Mouse (Mus musculus) kidney, postnatal 0 days (tissue): ENCODE data around the gene 3110040M04Rik. TPM values are rescaled to one million over a fixed set of nuclear protein-coding genes. Genes with fewer than 3 reads are reported as not detected.
A peak's percentile ranks its signal among the peaks of the same experiment; 100 is the strongest.
"Not testable (repeated sequence)": the region's sequence is repeated elsewhere in the genome, so short reads cannot be mapped to it uniquely, and the experiment has no call there.

Experiments used
- ATAC-seq: fragments of 200-750 bp; cut with Nextera tagmentation; replicated peaks from 2 replicates; pipeline ENCODE4 v1.8.0; 2017; ENCODE audit warnings: low read depth, moderate number of reproducible peaks, moderate TSS enrichment, moderate library complexity; ENCODE audit not compliant: low FRiP score
- DNase-seq: peaks from one replicate; pipeline ENCODE4 v3.0.0-alpha.2; 2016; ENCODE audit warnings: low spot score
- H3K27ac ChIP-seq: fragments of 300-500 bp; sonication (generic); 2 replicates; pipeline ENCODE4 v1.5.1; 2014; ENCODE audit warnings: mild to moderate bottlenecking
- H3K27me3 ChIP-seq: fragments of 300-500 bp; sonication (generic); 2 replicates; pipeline ENCODE4 v1.6.1; 2014; ENCODE audit warnings: low read length, mixed read lengths; ENCODE audit not compliant: insufficient read depth
- H3K36me3 ChIP-seq: fragments of 300-500 bp; sonication (generic); 2 replicates; pipeline ENCODE4 v1.6.1; 2014; ENCODE audit warnings: low read length, mixed read lengths; ENCODE audit not compliant: insufficient read depth
- H3K4me1 ChIP-seq: fragments of 300-500 bp; sonication (generic); replicated peaks from 2 replicates; pipeline ENCODE4 v1.6.1; 2014; ENCODE audit warnings: antibody characterized with exemption, low read length, mixed read lengths; ENCODE audit not compliant: insufficient read depth
- H3K4me2 ChIP-seq: fragments of 300-500 bp; sonication (generic); 2 replicates; pipeline ENCODE4 v1.6.1; 2014; ENCODE audit warnings: mild to moderate bottlenecking, low read length, moderate library complexity, mixed read lengths
- H3K4me3 ChIP-seq: fragments of 300-500 bp; sonication (generic); replicated peaks from 2 replicates; pipeline ENCODE4 v1.5.1; 2014; ENCODE audit warnings: low read depth, low read length
- H3K9ac ChIP-seq: fragments of 300-500 bp; sonication (generic); 2 replicates; pipeline ENCODE4 v1.6.1; 2014; ENCODE audit warnings: low read depth, low read length
- H3K9me3 ChIP-seq: fragments of 300-500 bp; sonication (generic); replicated peaks from 2 replicates; pipeline ENCODE4 v1.6.1; 2016; ENCODE audit warnings: low read length, inconsistent platforms, mixed read lengths
- WGBS: fragments of 180-500 bp; shearing (Covaris S2); extraction: QIAGEN DNeasy Blood & Tissue Kit; methylation state at CpG from one replicate; pipeline ENCODE4 v1.1.7; 2014; 5-methylcytosine and 5-hydroxymethylcytosine counted together
- polyA plus RNA-seq: library from polyadenylated mRNA; unstranded; fragments of >200 nt; fragmentation: Nextera tagmentation; extraction: Ambion mirVana; gene quantifications from 2 replicates; pipeline ENCODE4 v1.2.1, GENCODE M21; 2015

The 3110040M04Rik gene
- polyA plus RNA-seq, 1 experiment from 2014 or later = 0.92 TPM

DNA sequence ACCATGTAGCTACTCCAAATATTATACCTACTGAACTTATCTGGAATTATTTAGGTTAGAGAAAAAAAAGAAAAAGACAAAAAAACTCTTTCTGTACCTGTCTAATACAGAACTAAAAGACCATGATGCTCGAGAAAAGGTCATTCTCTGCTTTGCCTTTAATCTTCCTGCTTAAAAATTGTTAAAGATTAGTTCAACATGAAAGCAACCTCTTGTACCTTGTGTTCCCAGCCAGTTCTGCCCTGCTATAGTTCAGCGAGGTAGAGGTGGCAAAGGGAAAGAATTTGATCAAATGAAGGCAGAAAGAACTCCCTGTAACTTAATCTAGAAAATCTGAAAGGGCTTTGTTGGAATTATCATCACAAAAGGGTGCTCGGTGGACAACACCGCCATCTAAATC is 7.9 kb upstream of the 3110040M04Rik start:
- peak; percentile 54 for ATAC-seq
- not testable (repeated sequence) for H3K27ac ChIP-seq, DNase-seq, H3K4me3 ChIP-seq, H3K9me3 ChIP-seq, H3K27me3 ChIP-seq, H3K36me3 ChIP-seq, H3K4me1 ChIP-seq, H3K4me2 ChIP-seq, H3K9ac ChIP-seq
- WGBS = 65% methylated on average over 4 of the region's 4 CpGs

DNA sequence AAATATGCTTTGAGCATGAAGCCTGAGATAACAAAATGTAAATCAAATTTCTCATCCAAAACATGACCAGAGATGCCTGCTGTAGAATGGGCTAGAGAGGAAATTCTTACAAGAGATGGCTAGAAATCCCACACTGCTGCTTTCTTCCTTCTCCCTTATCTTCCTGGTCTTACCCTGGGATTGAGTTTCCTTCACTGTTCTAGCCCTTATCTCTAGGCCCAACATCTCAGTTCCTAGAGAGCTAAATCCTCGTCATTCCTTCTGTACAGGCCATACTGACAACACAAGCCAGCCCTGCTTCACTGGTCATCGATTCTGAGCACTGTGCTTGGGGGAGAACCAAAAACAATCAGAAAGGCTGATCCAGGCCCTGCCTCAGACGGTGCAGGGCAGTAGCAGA is 7.2 kb upstream of the 3110040M04Rik start:
- H3K4me3 ChIP-seq, H3K9me3 ChIP-seq, H3K4me2 ChIP-seq, ATAC-seq, DNase-seq, H3K27ac ChIP-seq, H3K9ac ChIP-seq, H3K4me1 ChIP-seq, H3K27me3 ChIP-seq, H3K36me3 ChIP-seq: not testable (repeated sequence)
- 65% methylated on average over 3 of the region's 3 CpGs for WGBS

GRCm38 (mm10) chr1:151198120-151198519 is 5.8 kb upstream of the 3110040M04Rik start, which contains the start of gene Gm47995:
Gene Gm47995, plus strand, starts transcription at chr1:151198448.
- not testable (repeated sequence) for H3K36me3 ChIP-seq, ATAC-seq, H3K9me3 ChIP-seq, H3K27me3 ChIP-seq, H3K4me2 ChIP-seq, H3K4me1 ChIP-seq, H3K9ac ChIP-seq, H3K27ac ChIP-seq, DNase-seq, H3K4me3 ChIP-seq
- 90% methylated on average over 2 of the region's 4 CpGs for WGBS

DNA sequence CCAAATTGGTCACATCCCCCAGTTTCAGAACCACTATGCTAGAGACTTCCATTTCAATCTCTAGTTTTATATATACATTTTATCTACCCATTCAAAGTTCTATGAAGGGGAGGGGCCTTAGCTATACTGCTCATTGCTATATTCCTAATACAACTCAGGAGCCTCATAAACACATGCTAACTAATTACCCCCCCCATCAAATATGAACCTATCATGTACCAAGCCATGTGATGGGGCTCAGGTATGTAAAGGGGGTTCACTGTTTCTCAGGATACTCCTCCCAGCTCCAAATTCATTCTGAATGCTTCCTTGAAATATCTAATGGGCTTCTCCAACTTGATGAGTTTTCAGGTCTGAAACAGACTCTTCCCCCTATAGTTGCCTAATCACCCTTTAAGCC is 3.3 kb upstream of the 3110040M04Rik start:
- not testable (repeated sequence) for H3K4me3 ChIP-seq, DNase-seq, H3K27ac ChIP-seq, ATAC-seq, H3K9ac ChIP-seq, H3K9me3 ChIP-seq, H3K4me1 ChIP-seq, H3K4me2 ChIP-seq, H3K27me3 ChIP-seq, H3K36me3 ChIP-seq

DNA sequence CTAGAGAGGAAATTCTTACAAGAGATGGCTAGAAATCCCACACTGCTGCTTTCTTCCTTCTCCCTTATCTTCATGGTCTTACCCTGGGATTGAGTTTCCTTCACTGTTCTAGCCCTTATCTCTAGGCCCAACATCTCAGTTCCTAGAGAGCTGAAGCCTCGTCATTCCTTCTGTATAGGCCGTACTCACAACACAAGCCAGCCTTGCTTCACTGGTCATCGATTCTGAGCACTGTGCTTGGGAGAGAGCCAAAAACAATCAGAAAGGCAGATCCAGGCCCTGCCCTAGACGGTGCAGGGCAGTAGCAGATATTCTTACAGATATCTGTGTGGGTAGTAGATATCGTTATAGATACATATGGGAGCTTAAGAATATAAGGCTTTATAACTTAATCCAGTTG is 1.1 kb upstream of the 3110040M04Rik start:
- H3K4me2 ChIP-seq, H3K4me3 ChIP-seq, H3K4me1 ChIP-seq, H3K9me3 ChIP-seq, DNase-seq, H3K36me3 ChIP-seq, H3K9ac ChIP-seq, H3K27ac ChIP-seq, H3K27me3 ChIP-seq: not testable (repeated sequence)
- ATAC-seq = peak; percentile 49; the same call in 1 of the 2 replicates
- 36% methylated on average over 3 of the region's 5 CpGs for WGBS

DNA sequence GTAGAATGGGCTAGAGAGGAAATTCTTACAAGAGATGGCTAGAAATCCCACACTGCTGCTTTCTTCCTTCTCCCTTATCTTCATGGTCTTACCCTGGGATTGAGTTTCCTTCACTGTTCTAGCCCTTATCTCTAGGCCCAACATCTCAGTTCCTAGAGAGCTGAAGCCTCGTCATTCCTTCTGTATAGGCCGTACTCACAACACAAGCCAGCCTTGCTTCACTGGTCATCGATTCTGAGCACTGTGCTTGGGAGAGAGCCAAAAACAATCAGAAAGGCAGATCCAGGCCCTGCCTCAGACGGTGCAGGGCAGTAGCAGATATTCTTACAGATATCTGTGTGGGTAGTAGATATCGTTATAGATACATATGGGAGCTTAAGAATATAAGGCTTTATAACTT is 4.6 kb downstream of the 3110040M04Rik start:
- not testable (repeated sequence) for H3K27me3 ChIP-seq, H3K9me3 ChIP-seq, H3K27ac ChIP-seq, H3K36me3 ChIP-seq, H3K9ac ChIP-seq, H3K4me2 ChIP-seq, DNase-seq, H3K4me1 ChIP-seq, H3K4me3 ChIP-seq
- 0 out of 2 replicates have a peak, but pooled peaks have one; percentile 43 for ATAC-seq
- 32% methylated on average over 3 of the region's 5 CpGs for WGBS

DNA sequence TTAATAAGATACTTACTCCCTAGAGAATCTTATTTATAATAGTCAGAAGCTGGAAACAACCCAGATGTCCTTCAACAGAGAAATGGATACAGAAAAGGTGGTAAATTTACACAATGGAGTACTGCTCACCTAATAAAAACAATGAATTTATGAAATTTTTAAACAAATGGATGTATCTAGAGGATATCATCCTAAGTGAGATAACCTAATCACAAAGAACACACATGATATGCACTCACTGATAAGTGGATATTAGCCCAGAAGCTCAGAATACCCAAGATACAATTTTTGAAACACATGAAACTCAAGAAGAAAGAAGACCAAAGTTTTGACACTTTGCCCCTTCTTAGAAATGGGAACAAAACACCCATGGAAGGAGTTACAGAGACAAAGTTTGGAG is 5.0 kb downstream of the 3110040M04Rik start:
- H3K27me3 ChIP-seq, H3K4me1 ChIP-seq, H3K27ac ChIP-seq, ATAC-seq, H3K4me2 ChIP-seq, H3K4me3 ChIP-seq, H3K9me3 ChIP-seq, H3K9ac ChIP-seq, H3K36me3 ChIP-seq, DNase-seq: not testable (repeated sequence)

DNA sequence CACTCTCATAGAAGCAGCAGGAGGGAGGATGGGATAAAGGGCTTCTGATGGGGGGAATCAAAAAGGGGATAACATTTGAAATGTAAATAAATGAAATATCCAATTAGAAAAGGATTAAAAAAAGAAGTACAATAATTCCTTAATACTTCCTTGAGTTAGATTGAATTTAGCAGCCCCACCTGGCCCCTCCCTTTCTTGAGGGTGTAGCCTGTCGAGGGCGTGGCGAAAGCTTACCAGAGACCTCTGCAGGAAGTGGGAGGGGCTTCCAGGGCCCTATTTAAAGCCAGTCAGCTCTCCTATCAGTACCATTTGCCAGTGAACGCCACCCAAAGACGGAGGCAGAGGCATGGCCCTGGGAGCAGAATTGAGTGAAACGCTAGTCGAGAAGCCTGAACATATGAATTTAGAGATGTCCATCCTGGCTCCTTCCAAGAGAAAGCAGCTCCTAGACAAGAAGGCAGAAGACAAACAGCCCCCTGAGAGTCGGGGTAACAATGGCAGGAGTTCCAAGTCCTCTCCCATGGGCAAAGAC is 6.0 kb downstream of the 3110040M04Rik start, which contains the start of gene Gm47996:
Gene Gm47996 (plus strand): TSS at position 308 of the 532 bp plus-strand sequence.
- not testable (repeated sequence) for H3K4me3 ChIP-seq, H3K4me2 ChIP-seq, DNase-seq, H3K9me3 ChIP-seq, H3K27me3 ChIP-seq, H3K27ac ChIP-seq, H3K36me3 ChIP-seq, H3K9ac ChIP-seq, H3K4me1 ChIP-seq, ATAC-seq
- 96% methylated on average over 4 of the region's 8 CpGs for WGBS

- not testable (repeated sequence) for DNase-seq, H3K4me3 ChIP-seq, H3K27ac ChIP-seq, H3K36me3 ChIP-seq, H3K9me3 ChIP-seq, H3K9ac ChIP-seq, ATAC-seq, H3K4me1 ChIP-seq, H3K4me2 ChIP-seq, H3K27me3 ChIP-seq
- WGBS = 85% methylated on average over 5 of the region's 5 CpGs
Measured at GRCm38 (mm10) chr1:151211666-151212065, 7.7 kb downstream of the 3110040M04Rik start.
